Mouse (Mus musculus): Measurements from ENCODE around the gene Selplg.
"Not testable (repeated sequence)": the region's sequence is repeated elsewhere in the genome, so short reads cannot be mapped to it uniquely, and the experiment has no call there.

Selplg gene

DNA sequence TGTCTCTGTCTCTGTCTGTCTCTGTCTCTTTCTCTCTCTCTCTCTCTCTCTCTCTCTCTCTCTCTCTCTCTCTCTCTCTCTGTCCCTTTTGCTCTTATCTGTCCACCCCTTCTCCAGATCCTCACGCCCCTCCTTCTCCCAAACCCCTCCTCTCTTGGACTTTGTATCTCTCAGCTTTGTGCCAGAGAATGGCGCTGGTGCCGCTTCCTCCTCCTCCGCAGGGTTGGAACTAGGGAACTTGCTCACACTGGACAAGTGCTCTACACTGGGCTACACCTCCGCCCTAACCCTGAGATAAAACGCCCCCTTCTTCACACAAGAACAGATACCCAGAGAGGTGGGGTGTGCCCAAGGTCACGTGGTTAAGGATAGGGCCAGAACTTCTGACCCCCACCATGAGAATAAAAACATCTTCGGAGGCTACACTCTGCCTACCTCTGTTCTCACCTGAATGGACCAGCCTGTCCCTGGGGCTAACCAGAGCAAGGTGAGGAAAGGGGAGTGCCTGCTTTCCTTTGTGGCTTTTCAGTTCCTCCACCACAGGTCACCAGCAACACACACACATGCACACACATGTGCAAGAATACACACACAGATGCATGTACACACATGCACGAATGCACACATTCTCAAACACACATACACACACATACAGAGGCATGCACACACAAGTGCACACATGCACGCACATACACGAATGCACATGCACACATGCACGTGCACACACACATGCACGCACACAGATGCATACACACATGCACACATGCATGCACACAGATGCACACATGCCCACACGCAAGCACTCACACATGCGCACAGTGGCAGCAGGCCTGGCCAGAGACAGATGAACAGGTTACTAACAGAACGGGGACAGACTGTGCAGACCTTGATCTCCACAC lies 41.0 kb downstream of the Selplg start:
- DNase-seq (ENCODE audit: low read depth, low spot score) = no peak

- DNase-seq (ENCODE audit: low read depth, low spot score) = no peak
Observed at GRCm38 (mm10) chr5:113790453-113791196, 41.8 kb downstream of the Selplg start.

DNA sequence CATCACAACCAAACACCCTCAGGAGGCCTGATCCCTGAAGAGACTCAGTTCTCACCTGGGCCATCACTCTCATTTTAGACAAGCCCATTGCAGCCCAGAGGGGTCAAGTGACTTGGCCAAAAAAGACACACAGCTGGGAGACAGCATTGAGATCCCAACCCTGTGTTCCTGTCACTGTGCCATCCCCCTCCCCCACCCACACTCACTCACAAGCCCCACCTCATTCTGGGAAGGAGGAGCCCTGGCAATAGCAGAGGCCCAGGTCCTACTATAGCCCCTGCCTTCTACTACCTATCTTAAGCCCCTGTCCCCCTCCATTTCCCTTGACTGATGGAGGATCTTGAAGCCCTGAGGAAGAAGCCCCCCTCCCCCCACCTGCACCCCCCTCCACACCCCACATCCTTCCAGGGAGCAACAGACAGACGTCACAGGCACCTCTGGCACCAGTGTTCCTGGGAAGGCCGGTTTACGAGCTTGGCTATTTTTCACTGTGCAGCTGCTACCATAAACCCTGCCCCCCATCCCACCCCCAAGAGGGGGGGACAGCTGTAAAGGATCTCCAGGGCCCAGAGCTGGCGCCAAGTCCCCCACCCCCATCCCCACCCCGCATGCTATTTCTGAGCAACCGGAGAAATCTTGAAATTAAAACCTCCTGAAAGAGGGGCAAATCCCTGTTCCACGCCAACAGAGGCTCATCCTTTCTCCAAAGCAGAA lies 43.2 kb downstream of the Selplg start:
- DNase-seq (ENCODE audit: low read depth, low spot score) = no peak

DNA sequence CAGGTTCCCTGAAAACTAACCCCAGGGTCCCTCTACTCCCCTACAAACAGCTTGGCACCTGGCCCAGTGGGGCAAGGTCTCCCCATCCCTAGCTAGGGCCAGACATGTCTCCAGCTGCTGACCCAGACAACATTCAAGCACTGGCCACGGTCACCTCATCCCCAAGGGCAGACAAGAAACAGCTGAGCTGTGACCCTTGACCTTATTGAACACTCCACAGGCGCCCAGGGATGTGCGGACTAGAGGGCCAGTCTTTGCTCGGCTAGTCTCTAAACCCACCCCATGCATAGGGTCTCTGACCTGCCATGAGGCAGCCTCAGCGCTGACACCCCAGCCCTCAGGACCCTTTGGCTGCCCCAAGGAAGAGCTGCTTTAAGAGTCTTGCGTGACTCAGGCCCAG lies 43.8 kb downstream of the Selplg start:
- DNase-seq (ENCODE audit: low read depth, low spot score) = no peak

DNA sequence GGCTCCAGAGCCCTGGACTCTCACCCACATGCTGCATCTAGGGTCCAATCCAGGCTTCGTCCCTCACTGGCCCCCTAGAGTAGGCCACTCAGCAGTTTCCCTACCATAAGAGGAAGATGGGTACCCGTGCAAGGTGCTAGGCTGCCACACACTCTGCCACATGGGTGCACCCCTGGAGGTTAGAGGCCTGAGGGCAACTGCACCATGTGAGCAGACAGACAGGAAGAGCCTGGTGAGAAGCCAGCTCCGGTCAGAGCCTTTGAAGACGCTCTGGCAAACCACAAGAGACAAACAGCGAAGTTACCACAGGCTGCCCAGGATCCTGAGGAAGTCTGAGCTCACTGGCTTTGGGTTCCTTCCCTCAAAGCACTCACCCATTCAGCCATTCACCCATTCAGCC lies 45.5 kb downstream of the Selplg start:
- no peak for DNase-seq (ENCODE audit: low read depth, low spot score)

GRCm38 (mm10) chr5:113784104-113784503 lies 48.3 kb downstream of the Selplg start:
- peak; percentile 77 for DNase-seq (ENCODE audit: low read depth, low spot score)

DNA sequence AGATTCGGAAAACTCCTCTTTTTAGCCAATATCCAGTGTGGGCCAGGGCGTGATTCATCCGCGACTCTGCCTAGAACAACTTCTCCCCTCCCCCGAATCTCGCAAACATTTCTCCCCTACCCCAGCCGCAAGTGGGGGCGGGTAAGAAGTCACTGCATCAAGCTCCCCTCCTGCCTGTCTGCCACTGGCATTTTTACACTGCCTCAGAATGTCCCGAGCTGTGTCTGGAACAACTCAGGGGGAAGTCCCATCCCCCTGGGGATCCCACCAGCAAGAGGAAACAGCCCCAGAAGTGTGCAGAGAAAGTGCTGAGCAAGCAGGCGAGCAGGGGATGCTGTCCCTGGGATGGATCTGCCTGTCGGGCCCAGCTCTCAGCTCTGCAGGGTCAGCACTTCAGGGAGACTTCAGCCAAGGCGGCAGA lies 48.9 kb downstream of the Selplg start:
- no peak for DNase-seq (ENCODE audit: low read depth, low spot score)

DNA sequence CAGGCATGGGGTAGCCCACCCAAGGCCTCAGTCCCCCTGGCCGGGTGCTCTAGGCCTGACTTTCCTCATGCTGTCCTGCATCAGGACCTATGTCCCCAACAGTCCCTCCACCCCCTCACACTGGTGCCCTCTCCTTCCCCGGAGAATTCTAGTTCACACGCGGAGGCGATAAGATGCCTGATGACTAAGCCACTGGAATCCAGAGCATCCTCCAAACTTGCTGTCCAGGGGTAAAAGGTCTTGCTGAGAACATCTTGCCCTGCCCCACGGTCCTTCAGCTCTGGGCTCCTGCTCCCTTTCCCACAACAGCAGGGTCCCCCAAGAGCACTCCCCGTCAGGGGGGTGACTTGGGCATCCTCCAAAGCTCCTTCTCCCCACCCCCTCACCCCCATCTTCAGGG lies 49.8 kb downstream of the Selplg start:
- DNase-seq (ENCODE audit: low read depth, low spot score) = no peak

- DNase-seq (ENCODE audit: low read depth, low spot score) = peak; percentile 49
Observed at GRCm38 (mm10) chr5:113781875-113782274, 50.6 kb downstream of the Selplg start.

- DNase-seq (ENCODE audit: low read depth, low spot score) = no peak
Observed at GRCm38 (mm10) chr5:113781254-113781653, 51.2 kb downstream of the Selplg start.

DNA sequence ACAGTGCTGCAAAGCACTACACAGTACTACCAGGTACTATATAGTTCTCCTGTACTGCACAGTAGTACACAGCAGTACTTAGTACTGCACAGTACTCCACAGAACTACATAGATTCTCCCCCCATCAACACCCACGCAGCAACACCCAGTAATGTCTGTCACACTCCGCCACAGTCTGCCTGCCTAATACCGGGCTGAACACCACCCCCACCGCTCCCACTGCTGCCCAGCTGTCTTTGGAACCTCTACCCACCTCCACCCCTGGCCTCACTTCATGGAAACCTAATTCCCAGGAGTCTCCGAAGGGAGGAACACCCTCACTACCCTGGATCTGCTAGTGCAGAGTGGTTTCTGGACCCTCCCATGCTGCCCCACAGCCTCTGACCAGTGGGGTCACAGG lies 51.7 kb downstream of the Selplg start:
- no peak for DNase-seq (ENCODE audit: low read depth, low spot score)

GRCm38 (mm10) chr5:113780082-113780752 lies 52.2 kb downstream of the Selplg start:
- DNase-seq (ENCODE audit: low read depth, low spot score) = no peak

DNA sequence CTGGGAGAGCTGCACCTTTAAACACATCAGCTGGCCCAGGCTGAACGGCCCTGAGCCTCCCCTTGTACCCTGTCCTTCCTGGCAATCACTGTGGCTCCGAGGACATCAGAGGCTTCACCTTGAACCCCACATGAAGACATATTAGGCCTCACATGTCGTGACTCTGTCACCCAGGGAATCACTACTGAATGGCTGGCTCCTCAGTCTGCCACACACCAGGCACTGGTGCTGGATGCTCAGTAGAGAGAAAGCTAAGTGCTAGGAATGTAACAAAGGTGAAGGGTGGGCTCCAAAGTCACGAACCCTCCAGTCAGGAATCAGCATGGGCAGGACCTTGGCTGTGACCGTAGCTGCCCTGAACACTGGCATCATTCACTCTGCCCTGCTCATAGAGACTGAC lies 52.9 kb downstream of the Selplg start:
- DNase-seq (ENCODE audit: low read depth, low spot score) = no peak

GRCm38 (mm10) chr5:113777728-113778127 lies 54.7 kb downstream of the Selplg start:
- DNase-seq (ENCODE audit: low read depth, low spot score) = not testable (repeated sequence)

GRCm38 (mm10) chr5:113776896-113777226 lies 55.6 kb downstream of the Selplg start:
- DNase-seq (ENCODE audit: low read depth, low spot score) = no peak

- DNase-seq (ENCODE audit: low read depth, low spot score) = no peak
Observed at GRCm38 (mm10) chr5:113776128-113776895, 56.1 kb downstream of the Selplg start.

DNA sequence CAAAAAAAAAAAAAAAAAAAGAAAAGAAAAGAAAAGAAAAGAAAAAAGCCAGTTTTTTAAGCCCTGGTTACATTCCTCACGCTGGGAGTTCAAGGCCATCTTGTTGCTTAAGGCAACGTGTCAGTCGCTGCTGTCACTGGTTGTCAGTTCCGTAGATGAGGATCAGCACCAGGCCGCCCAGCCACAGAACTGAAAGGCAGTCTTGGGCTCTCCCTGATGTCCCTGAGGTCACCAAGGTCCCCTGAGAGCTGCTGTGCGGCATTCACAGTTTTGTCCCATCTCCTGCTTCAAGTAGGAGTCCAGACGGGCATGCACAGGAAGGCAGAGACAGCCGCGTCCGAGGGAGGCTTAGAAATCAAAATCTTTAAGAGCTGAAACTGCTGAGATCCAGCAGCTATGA lies 56.9 kb downstream of the Selplg start:
- DNase-seq (ENCODE audit: low read depth, low spot score) = no peak

DNA sequence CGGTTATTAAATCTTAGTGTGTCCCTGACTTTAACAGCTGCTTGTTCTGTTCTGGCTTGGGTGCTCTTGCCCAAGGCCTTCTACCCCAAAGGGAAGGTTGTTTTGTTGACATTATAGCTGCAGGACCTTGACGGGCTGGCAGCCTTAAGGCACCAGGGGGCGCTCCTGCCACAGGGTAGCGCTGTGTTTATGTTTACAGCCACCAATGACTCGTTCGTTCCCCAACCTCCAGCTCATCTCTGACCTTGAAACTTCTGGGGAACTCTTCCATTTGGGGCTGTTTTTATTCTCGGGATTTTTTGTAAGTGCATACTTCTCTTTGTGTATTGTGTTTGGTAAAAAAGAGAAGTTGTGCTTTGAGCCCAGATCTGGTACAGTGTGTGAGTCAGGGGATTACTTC lies 58.8 kb downstream of the Selplg start:
- DNase-seq (ENCODE audit: low read depth, low spot score) = peak; percentile 84

DNA sequence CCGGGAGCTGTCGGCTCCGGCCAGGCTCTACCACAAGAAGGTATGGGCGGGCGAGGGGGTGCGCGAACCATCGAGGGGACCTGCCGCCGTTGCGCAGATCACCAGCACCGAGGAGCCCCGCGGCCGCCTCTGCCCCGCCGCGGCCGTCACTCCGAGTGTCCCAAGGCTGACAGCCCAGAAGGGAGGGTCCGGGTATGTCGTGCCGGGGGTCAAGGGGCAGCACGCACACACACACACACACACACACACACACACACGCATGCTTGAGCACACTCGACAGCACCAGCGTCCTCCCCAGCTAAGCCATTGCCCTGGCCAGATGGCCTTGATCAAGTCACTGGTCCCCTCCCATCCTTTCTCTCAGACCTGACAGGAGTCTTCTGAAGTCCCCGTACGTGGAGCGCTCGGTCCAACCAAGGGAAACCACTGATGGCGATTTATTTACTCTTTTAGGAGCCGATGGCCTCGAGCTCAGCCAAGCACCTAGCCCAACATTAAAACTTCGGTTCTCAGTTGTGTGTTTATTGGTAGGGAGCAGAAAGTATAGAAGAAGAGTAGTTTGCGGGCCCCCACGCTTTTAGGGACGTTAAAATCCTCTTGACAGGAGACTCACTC lies 59.4 kb downstream of the Selplg start:
- DNase-seq (ENCODE audit: low read depth, low spot score) = peak; percentile 26

- DNase-seq (ENCODE audit: low read depth, low spot score) = peak; percentile 95
Observed at GRCm38 (mm10) chr5:113772450-113772895, 60.0 kb downstream of the Selplg start, which contains the start of the genes Sart3 and Iscu. Gene Sart3 (minus strand): TSS chr5:113772510. Gene Iscu (plus strand): TSS chr5:113772748.

Data from R1 (cell line).